Mouse (Mus musculus) heart, adult 2 months (tissue): ENCODE results near the gene 4930433I11Rik.

Source experiments
- CTCF ChIP-seq: fragments of 200-600 bp; IDR thresholded peaks from 2 replicates; pipeline ENCODE4 v1.8.1; 2022; ENCODE audit warnings: antibody characterized with exemption, mild to moderate bottlenecking, moderate library complexity
- EP300 ChIP-seq: fragments of 200-500 bp; IDR thresholded peaks from 2 replicates; pipeline ENCODE4 v1.6.1; 2011; ENCODE audit warnings: low read depth, low read length, control low read depth; ENCODE audit not compliant: insufficient read depth

- TF ChIP-seq CTCF (no peak), EP300 (no peak)
Observed at GRCm38 (mm10) chr7:40987243-40987642, at the start of gene 4930433I11Rik.
